Mouse (Mus musculus): Measurements from ENCODE around the gene Gbp7. TPM values are rescaled to one million over a fixed set of nuclear protein-coding genes. Genes with fewer than 3 reads are reported as not detected.
A peak's percentile ranks its signal among the peaks of the same experiment; 100 is the strongest.

The Gbp7 gene
- 2.5 and 3.1 TPM in 2 replicates for polyA plus RNA-seq (2015; fragmentation: Nextera tagmentation; extraction: Ambion mirVana)

GRCm38 (mm10) chr3:142530087-142530953 is at the start of gene Gbp7:
Gbp7 (plus strand) TSS chr3:142530342.
- peak; percentile 85 for ATAC-seq (ENCODE audit: low FRiP score, low TSS enrichment)
- Histone ChIP-seq H3K27ac (ENCODE audit: low read length) (no peak within 1 kb of the TSS), H3K4me3 (ENCODE audit: low read length) (peak within 1 kb of the TSS; percentile 75), H3K36me3 (ENCODE audit: insufficient read depth, low read length) (no peaks in the 10 kb centered on the region), H3K4me1 (ENCODE audit: insufficient read depth, low read length) (peaks cover 6% of the 10 kb centered on the region), H3K9ac (replicated peaks; ENCODE audit: low read length) (peak within 1 kb of the TSS; percentile 69), H3K4me2 (replicated peaks; ENCODE audit: low read depth, low read length) (peak within 1 kb of the TSS; percentile 98), H3K27me3 (ENCODE audit: insufficient read depth, low read length) (no peaks in the 10 kb centered on the region; the same call in 1 of the 2 replicates), H3K9me3 (ENCODE audit: low read length) (no peaks in the 10 kb centered on the region)
- WGBS = 1% methylated on average over 30 of the region's 30 CpGs

DNA sequence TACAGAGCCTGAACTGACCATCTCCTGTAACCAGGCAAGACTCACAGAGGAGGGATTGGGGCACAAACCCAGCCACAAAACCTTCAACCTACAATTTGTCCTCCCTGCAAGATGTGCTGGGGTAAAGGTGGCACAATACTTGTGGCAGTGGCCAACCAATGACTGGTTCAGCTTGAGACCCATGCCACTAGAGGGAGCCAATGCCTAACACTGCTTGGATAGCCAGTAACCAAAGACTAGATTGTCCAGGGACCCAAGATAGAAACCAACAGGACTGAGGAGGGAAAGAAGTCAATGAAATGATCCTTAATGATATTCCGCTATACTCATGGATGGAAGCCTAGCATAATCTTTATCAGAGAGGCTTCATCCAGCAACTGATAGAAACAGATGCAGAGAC is 39.7 kb upstream of the Gbp7 start:
- H3K4me2 ChIP-seq (replicated peaks; ENCODE audit: low read depth, low read length) = no peak overlapping the region
- H3K9ac ChIP-seq (replicated peaks; ENCODE audit: low read length) = no peak overlapping the region
- H3K4me1 ChIP-seq (ENCODE audit: insufficient read depth, low read length) = no peaks in the 10 kb centered on the region
- no peaks in the 10 kb centered on the region for H3K9me3 ChIP-seq (ENCODE audit: low read length)
- no peak overlapping the region for H3K4me3 ChIP-seq (ENCODE audit: low read length)
- ATAC-seq (ENCODE audit: low FRiP score, low TSS enrichment) = no peak
- no peaks in the 10 kb centered on the region for H3K36me3 ChIP-seq (ENCODE audit: insufficient read depth, low read length)
- no peak overlapping the region for H3K27ac ChIP-seq (ENCODE audit: low read length)
- WGBS = 68% methylated on average over 1 of the region's 1 CpGs
- H3K27me3 ChIP-seq (ENCODE audit: insufficient read depth, low read length) = no peaks in the 10 kb centered on the region

- WGBS = 64% methylated on average over 6 of the region's 6 CpGs
- Histone ChIP-seq H3K27ac (ENCODE audit: low read length) (no peak within 1 kb of the TSS), H3K4me1 (ENCODE audit: insufficient read depth, low read length) (no peaks in the 10 kb centered on the region), H3K9ac (replicated peaks; ENCODE audit: low read length) (no peak within 1 kb of the TSS), H3K4me2 (replicated peaks; ENCODE audit: low read depth, low read length) (no peak within 1 kb of the TSS), H3K9me3 (ENCODE audit: low read length) (no peaks in the 10 kb centered on the region), H3K4me3 (ENCODE audit: low read length) (no peak within 1 kb of the TSS), H3K27me3 (ENCODE audit: insufficient read depth, low read length) (no peaks in the 10 kb centered on the region), H3K36me3 (ENCODE audit: insufficient read depth, low read length) (no peaks in the 10 kb centered on the region)
- ATAC-seq (ENCODE audit: low FRiP score, low TSS enrichment) = peak; percentile 78
Observed at GRCm38 (mm10) chr3:142493536-142494061, 36.5 kb upstream of the Gbp7 start, which contains the start of gene Gbp5. Gbp5 (plus strand) TSS chr3:142493978.

DNA sequence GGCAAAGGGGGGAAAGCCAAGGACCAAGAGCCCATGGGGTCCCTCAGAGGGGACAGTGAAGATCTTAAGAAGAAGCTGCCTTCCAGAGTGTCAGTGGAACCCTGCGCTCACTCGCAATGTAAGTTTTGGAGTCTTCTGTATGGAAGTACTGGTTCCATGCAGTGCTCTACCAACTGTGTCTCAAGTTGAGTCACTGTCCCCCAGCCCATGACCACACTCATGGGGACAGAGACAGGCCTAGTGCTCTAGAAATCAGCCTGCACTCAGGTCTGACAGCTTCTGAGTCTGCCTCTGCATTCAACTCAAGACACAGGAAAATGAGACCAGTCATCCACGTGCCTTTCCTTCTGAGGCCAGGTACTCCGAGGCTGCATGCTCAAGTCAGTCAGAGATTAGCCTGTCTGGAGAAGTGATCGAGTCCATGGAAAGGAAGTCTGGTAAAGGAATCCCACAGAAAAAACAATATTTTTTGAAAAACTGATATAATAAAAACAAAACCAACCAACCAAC is 34.9 kb upstream of the Gbp7 start:
- no peak for ATAC-seq (ENCODE audit: low FRiP score, low TSS enrichment)
- Histone ChIP-seq H3K9ac (replicated peaks; ENCODE audit: low read length) (no peak overlapping the region), H3K27me3 (ENCODE audit: insufficient read depth, low read length) (no peaks in the 10 kb centered on the region), H3K9me3 (ENCODE audit: low read length) (no peaks in the 10 kb centered on the region), H3K4me2 (replicated peaks; ENCODE audit: low read depth, low read length) (no peak overlapping the region), H3K27ac (ENCODE audit: low read length) (no peak overlapping the region), H3K4me1 (ENCODE audit: insufficient read depth, low read length) (no peaks in the 10 kb centered on the region), H3K4me3 (ENCODE audit: low read length) (no peak overlapping the region), H3K36me3 (ENCODE audit: insufficient read depth, low read length) (no peaks in the 10 kb centered on the region)
- WGBS = 93% methylated on average over 5 of the region's 5 CpGs

DNA sequence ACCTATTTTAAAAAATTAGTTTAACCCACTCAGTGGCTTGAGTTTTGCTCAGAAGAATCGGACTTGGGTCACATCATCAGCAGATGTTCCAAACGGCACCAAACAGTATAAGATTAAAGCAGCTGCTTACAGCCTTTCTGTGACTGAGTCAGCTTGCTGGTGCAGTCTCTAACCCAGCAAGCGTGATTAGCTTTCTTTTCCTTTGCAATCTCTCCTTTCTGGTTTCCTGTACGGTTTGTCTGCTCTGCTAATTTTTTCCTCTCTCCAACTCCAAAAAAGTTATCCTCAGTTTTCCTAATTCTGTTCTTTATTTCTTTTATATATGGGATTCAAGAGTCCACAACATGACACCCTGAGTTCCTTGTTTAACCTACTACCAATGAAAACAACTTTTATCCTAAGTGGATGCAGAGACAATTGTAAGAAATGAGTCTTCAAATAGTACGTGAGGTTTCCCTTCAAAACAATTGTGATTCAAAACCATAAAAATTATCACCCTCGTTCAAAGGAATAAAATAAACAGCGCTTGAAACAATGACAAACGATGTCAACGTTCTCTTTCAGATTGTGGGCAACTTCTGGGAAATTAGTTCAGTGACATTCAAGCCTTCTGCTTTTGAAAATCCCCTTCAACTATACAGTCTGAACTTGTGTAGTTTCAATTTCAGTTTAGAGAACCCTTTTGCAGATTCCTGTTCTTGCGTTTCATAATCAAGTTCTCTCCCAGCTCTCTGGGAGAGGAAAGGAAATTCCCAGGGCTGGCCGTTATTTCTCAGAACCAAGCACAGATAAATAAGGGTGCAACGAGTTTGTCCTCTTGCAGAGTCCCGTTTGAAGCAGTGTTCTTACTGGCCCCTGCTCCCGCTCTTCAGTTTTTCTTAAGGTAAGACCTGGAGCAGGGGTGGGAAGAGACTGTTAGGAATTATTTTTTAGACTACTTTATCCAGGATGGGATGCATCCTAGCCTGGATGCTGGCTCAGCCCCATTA is 33.7 kb upstream of the Gbp7 start:
- 47% methylated on average over 14 of the region's 14 CpGs for WGBS
- Histone ChIP-seq H3K27me3 (ENCODE audit: insufficient read depth, low read length) (no peaks in the 10 kb centered on the region), H3K9me3 (ENCODE audit: low read length) (no peaks in the 10 kb centered on the region), H3K27ac (ENCODE audit: low read length) (no peak overlapping the region), H3K36me3 (ENCODE audit: insufficient read depth, low read length) (no peaks in the 10 kb centered on the region), H3K4me1 (ENCODE audit: insufficient read depth, low read length) (no peaks in the 10 kb centered on the region), H3K4me2 (replicated peaks; ENCODE audit: low read depth, low read length) (peak overlapping the region; percentile 35), H3K4me3 (ENCODE audit: low read length) (peak overlapping the region; percentile 1; the same call in 1 of the 2 replicates), H3K9ac (replicated peaks; ENCODE audit: low read length) (no peak overlapping the region)
- no peak for ATAC-seq (ENCODE audit: low FRiP score, low TSS enrichment)

DNA sequence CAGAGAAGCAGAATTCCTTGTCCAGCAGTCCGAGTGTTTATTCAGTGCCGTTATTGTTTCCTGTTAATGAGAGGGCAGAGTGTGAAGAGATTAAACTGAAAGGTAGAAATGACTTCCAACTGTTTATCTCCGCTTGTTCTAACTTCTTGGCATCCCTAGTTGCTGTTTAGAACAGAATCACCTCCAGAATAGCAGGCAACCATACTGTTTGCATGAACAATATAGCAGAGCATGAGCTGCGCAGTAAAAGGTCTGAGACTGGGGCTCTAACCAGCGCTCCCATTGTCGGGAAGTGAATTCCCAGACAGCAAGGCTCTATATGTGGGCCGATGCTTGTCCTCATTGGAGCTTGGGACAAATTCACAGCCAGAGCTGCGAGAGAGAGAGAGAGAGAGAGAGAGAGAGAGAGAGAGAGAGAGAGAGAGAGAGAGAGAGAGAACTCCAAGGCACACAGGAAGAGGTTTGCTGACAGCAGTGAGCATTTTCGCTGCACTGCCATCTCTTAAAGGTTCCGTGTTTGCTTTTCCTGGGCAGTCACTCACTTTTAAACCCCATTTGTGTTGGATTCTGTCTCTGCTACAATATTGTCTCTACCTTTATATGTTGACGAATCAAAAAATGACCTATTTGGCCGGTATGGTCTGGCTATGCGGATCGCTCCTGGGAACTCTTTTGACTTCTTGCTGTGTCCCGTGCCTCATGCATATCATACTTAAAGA is 32.9 kb upstream of the Gbp7 start:
- Histone ChIP-seq H3K4me3 (ENCODE audit: low read length) (peak overlapping the region; percentile 1; the same call in 1 of the 2 replicates), H3K9ac (replicated peaks; ENCODE audit: low read length) (no peak overlapping the region), H3K27ac (ENCODE audit: low read length) (no peak overlapping the region), H3K9me3 (ENCODE audit: low read length) (no peaks in the 10 kb centered on the region), H3K4me2 (replicated peaks; ENCODE audit: low read depth, low read length) (peak overlapping the region; percentile 35; the same call in 1 of the 2 replicates), H3K4me1 (ENCODE audit: insufficient read depth, low read length) (no peaks in the 10 kb centered on the region), H3K27me3 (ENCODE audit: insufficient read depth, low read length) (no peaks in the 10 kb centered on the region), H3K36me3 (ENCODE audit: insufficient read depth, low read length) (no peaks in the 10 kb centered on the region)
- ATAC-seq (ENCODE audit: low FRiP score, low TSS enrichment) = no peak
- 54% methylated on average over 15 of the region's 15 CpGs for WGBS

- Histone ChIP-seq H3K9ac (replicated peaks; ENCODE audit: low read length) (no peak overlapping the region), H3K4me1 (ENCODE audit: insufficient read depth, low read length) (no peaks in the 10 kb centered on the region), H3K9me3 (ENCODE audit: low read length) (no peaks in the 10 kb centered on the region), H3K27ac (ENCODE audit: low read length) (no peak overlapping the region), H3K27me3 (ENCODE audit: insufficient read depth, low read length) (no peaks in the 10 kb centered on the region), H3K4me2 (replicated peaks; ENCODE audit: low read depth, low read length) (no peak overlapping the region), H3K4me3 (ENCODE audit: low read length) (no peak overlapping the region), H3K36me3 (ENCODE audit: insufficient read depth, low read length) (no peaks in the 10 kb centered on the region)
- ATAC-seq (ENCODE audit: low FRiP score, low TSS enrichment) = no peak
- 88% methylated on average over 5 of the region's 5 CpGs for WGBS
Observed at GRCm38 (mm10) chr3:142498941-142499340, 31.2 kb upstream of the Gbp7 start.

DNA sequence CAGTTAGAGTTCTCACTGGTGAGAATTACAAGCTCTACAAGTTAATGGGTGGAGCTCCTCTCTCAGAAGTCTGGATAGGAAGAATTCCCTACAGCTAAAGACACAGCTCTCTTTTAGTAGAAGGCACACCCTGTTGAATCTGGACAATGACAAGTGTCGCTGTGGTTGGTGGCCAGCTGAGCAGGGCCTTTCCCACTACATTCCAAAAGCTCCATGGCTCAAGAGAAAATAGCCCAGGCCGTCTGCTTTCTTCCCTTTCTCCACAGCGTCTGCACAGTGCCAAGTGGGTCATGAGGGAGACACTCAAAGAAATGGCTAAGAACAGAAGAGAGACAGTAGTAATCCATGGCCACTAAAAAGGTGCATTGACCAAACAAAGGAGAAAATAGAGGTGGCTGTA is 2.0 kb upstream of the Gbp7 start:
- Histone ChIP-seq H3K27me3 (ENCODE audit: insufficient read depth, low read length) (no peaks in the 10 kb centered on the region), H3K4me3 (ENCODE audit: low read length) (no peak overlapping the region), H3K9ac (replicated peaks; ENCODE audit: low read length) (no peak overlapping the region), H3K9me3 (ENCODE audit: low read length) (no peaks in the 10 kb centered on the region), H3K4me2 (replicated peaks; ENCODE audit: low read depth, low read length) (no peak overlapping the region), H3K4me1 (ENCODE audit: insufficient read depth, low read length) (peaks cover 6% of the 10 kb centered on the region), H3K36me3 (ENCODE audit: insufficient read depth, low read length) (no peaks in the 10 kb centered on the region), H3K27ac (ENCODE audit: low read length) (no peak overlapping the region)
- WGBS = 83% methylated on average over 3 of the region's 3 CpGs
- ATAC-seq (ENCODE audit: low FRiP score, low TSS enrichment) = no peak

- Histone ChIP-seq H3K9me3 (ENCODE audit: low read length) (no peaks in the 10 kb centered on the region), H3K4me2 (replicated peaks; ENCODE audit: low read depth, low read length) (peak overlapping the region; percentile 98), H3K27ac (ENCODE audit: low read length) (no peak overlapping the region), H3K4me1 (ENCODE audit: insufficient read depth, low read length) (peaks cover 6% of the 10 kb centered on the region), H3K9ac (replicated peaks; ENCODE audit: low read length) (peak overlapping the region; percentile 69), H3K36me3 (ENCODE audit: insufficient read depth, low read length) (no peaks in the 10 kb centered on the region), H3K4me3 (ENCODE audit: low read length) (peak overlapping the region; percentile 75), H3K27me3 (ENCODE audit: insufficient read depth, low read length) (no peaks in the 10 kb centered on the region; the same call in 1 of the 2 replicates)
- 46% methylated on average over 2 of the region's 2 CpGs for WGBS
- no peak for ATAC-seq (ENCODE audit: low FRiP score, low TSS enrichment)
Observed at GRCm38 (mm10) chr3:142529597-142529996, 545 bp upstream of the Gbp7 start.

All from kidney, embryonic 16.5 days (tissue).